Mouse (Mus musculus): ENCODE results near the gene Ckap2l.

Gene Ckap2l

GRCm38 (mm10) chr2:129233803-129234477, 63.1 kb downstream of the Ckap2l start:
- no peak for DNase-seq

GRCm38 (mm10) chr2:129233218-129233617, 63.8 kb downstream of the Ckap2l start:
- DNase-seq, result no peak

- no peak for DNase-seq
Measured at GRCm38 (mm10) chr2:129232484-129232883, 64.5 kb downstream of the Ckap2l start.

- no peak for DNase-seq
Measured at GRCm38 (mm10) chr2:129232023-129232422, 65.0 kb downstream of the Ckap2l start.

GRCm38 (mm10) chr2:129229316-129229715, 67.7 kb downstream of the Ckap2l start:
- DNase-seq, result no peak

- DNase-seq, result no peak
Measured at GRCm38 (mm10) chr2:129228571-129228970, 68.4 kb downstream of the Ckap2l start.

- DNase-seq, result no peak
Measured at GRCm38 (mm10) chr2:129227709-129228108, 69.3 kb downstream of the Ckap2l start.

GRCm38 (mm10) chr2:129227011-129227529, 69.9 kb downstream of the Ckap2l start:
- no peak for DNase-seq

GRCm38 (mm10) chr2:129226296-129226851, 70.6 kb downstream of the Ckap2l start:
- DNase-seq, result no peak

- no peak for DNase-seq
Measured at GRCm38 (mm10) chr2:129225251-129225819, 71.7 kb downstream of the Ckap2l start.

GRCm38 (mm10) chr2:129224178-129224577, 72.8 kb downstream of the Ckap2l start:
- DNase-seq, result no peak

GRCm38 (mm10) chr2:129221097-129221632, 75.8 kb downstream of the Ckap2l start:
- DNase-seq, result no peak

GRCm38 (mm10) chr2:129218537-129219105, 78.4 kb downstream of the Ckap2l start:
- DNase-seq, result no peak
